ENCODE assay signal across 4 mouse cellular contexts in genomic region chr10:70222231-70222630, GRCm38 (mm10). TPM values are rescaled to one million over a fixed set of nuclear protein-coding genes. Genes with fewer than 3 reads are reported as not detected.
"Had no signal": no experiment of that assay in that cellular context is flagged by ENCODE, and none has a peak within 500 bp of the region (broad histone marks: within the 10 kb centered on the region; RNA-seq: fewer than 3 reads in every experiment).

No protein-coding gene starts in this region.

RNA-seq across cellular contexts. Expression of gene Mrln, which starts 17.8 kb away (rescaled TPM):
- polyA plus RNA-seq: erythroblast, embryonic 14.5 days; forebrain, embryonic 13.5 days; forebrain, embryonic 14.5 days; forebrain, embryonic 16.5 days had no signal

RNA-seq across cellular contexts. Expression of gene Slc16a9, which starts 22.7 kb away (rescaled TPM):
- polyA plus RNA-seq: erythroblast, embryonic 14.5 days had no signal
